Mouse (Mus musculus): ENCODE measurements at regions not wholly inside any gene's neighbourhood (a gene's known extent, or its start where the extent isn't known, plus 50 kb on each side); places are given as distances from the start of the nearest gene placed in this dataset.

- no peak for ATAC-seq
These were observed 1059.1 kb downstream of the Diaph2 start for GRCm38 (mm10) chrX:130808530-130809235.

GRCm38 (mm10) chrX:130818916-130819315, 1069.4 kb downstream of the Diaph2 start:
- Histone ChIP-seq H3K9ac (replicated peaks; ENCODE audit: low read depth, low read length) (no peak overlapping the region), H3K9me3 (ENCODE audit: control insufficient read depth, low read length) (no peaks in the 10 kb centered on the region), H3K4me3 (replicated peaks; ENCODE audit: low read length) (no peak overlapping the region), H3K4me2 (ENCODE audit: low read length) (no peak overlapping the region), H3K27ac (ENCODE audit: low read length) (no peak overlapping the region), H3K36me3 (ENCODE audit: control insufficient read depth, insufficient read depth) (no peaks in the 10 kb centered on the region), H3K4me1 (replicated peaks; ENCODE audit: control insufficient read depth, insufficient read depth, low read length) (no peaks in the 10 kb centered on the region), H3K27me3 (replicated peaks; ENCODE audit: control insufficient read depth, insufficient read depth, low read length) (no peaks in the 10 kb centered on the region)
- 89% methylated on average over 1 of the region's 1 CpGs for WGBS
- ATAC-seq = no peak

More at GRCm38 (mm10) chrX:130808530-130809235, 1059.1 kb downstream of the Diaph2 start:
- Histone ChIP-seq H3K9ac (replicated peaks; ENCODE audit: low read depth, low read length) (no peak overlapping the region), H3K36me3 (ENCODE audit: control insufficient read depth, insufficient read depth) (no peaks in the 10 kb centered on the region), H3K4me2 (ENCODE audit: low read length) (no peak overlapping the region), H3K4me3 (replicated peaks; ENCODE audit: low read length) (no peak overlapping the region), H3K27ac (ENCODE audit: low read length) (no peak overlapping the region), H3K27me3 (replicated peaks; ENCODE audit: control insufficient read depth, insufficient read depth, low read length) (no peaks in the 10 kb centered on the region), H3K4me1 (replicated peaks; ENCODE audit: control insufficient read depth, insufficient read depth, low read length) (no peaks in the 10 kb centered on the region), H3K9me3 (ENCODE audit: control insufficient read depth, low read length) (no peaks in the 10 kb centered on the region)
- 74% methylated on average over 3 of the region's 3 CpGs for WGBS

GRCm38 (mm10) chrX:130819707-130820106, 1070.2 kb downstream of the Diaph2 start:
- H3K4me1 ChIP-seq (replicated peaks; ENCODE audit: control insufficient read depth, insufficient read depth, low read length) = no peaks in the 10 kb centered on the region
- 70% methylated on average over 1 of the region's 1 CpGs for WGBS
- H3K4me2 ChIP-seq (ENCODE audit: low read length) = no peak overlapping the region
- H3K36me3 ChIP-seq (ENCODE audit: control insufficient read depth, insufficient read depth) = no peaks in the 10 kb centered on the region
- no peak overlapping the region for H3K4me3 ChIP-seq (replicated peaks; ENCODE audit: low read length)
- no peaks in the 10 kb centered on the region for H3K9me3 ChIP-seq (ENCODE audit: control insufficient read depth, low read length)
- no peaks in the 10 kb centered on the region for H3K27me3 ChIP-seq (replicated peaks; ENCODE audit: control insufficient read depth, insufficient read depth, low read length)
- ATAC-seq = peak; percentile 63; the same call in 1 of the 2 replicates
- H3K27ac ChIP-seq (ENCODE audit: low read length) = no peak overlapping the region
- no peak overlapping the region for H3K9ac ChIP-seq (replicated peaks; ENCODE audit: low read depth, low read length)

GRCm38 (mm10) chrX:130820168-130820567, 1070.6 kb downstream of the Diaph2 start:
- 29% methylated on average over 3 of the region's 3 CpGs for WGBS
- H3K27ac ChIP-seq (ENCODE audit: low read length) = no peak overlapping the region
- no peaks in the 10 kb centered on the region for H3K9me3 ChIP-seq (ENCODE audit: control insufficient read depth, low read length)
- no peak overlapping the region for H3K4me3 ChIP-seq (replicated peaks; ENCODE audit: low read length)
- peak; percentile 98 for ATAC-seq
- no peaks in the 10 kb centered on the region for H3K36me3 ChIP-seq (ENCODE audit: control insufficient read depth, insufficient read depth)
- no peaks in the 10 kb centered on the region for H3K4me1 ChIP-seq (replicated peaks; ENCODE audit: control insufficient read depth, insufficient read depth, low read length)
- no peak overlapping the region for H3K9ac ChIP-seq (replicated peaks; ENCODE audit: low read depth, low read length)
- no peak overlapping the region for H3K4me2 ChIP-seq (ENCODE audit: low read length)
- H3K27me3 ChIP-seq (replicated peaks; ENCODE audit: control insufficient read depth, insufficient read depth, low read length) = no peaks in the 10 kb centered on the region

DNA sequence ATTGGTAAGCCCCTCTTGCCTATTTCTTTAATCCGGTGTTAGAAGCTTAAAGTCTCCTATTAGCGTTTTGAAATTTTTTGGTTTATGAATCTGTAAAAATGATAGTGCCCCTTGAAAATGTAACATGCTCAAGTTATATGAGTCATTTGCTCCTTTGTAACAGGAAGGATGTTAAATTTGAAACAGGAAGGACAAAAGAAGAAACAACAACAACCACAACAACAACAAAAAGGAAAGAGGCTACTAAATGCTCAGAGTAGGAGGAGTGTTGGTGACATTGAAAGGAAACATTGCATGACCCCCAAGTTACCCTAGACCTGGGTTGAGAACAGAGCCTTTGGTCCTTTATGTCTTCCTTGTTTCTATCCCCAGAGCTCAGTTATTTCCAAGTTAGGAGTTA, 1074.4 kb downstream of the Diaph2 start:
- Histone ChIP-seq H3K27me3 (replicated peaks; ENCODE audit: control insufficient read depth, insufficient read depth, low read length) (no peaks in the 10 kb centered on the region), H3K4me2 (ENCODE audit: low read length) (no peak overlapping the region), H3K4me1 (replicated peaks; ENCODE audit: control insufficient read depth, insufficient read depth, low read length) (no peaks in the 10 kb centered on the region), H3K36me3 (ENCODE audit: control insufficient read depth, insufficient read depth) (no peaks in the 10 kb centered on the region), H3K9me3 (ENCODE audit: control insufficient read depth, low read length) (no peaks in the 10 kb centered on the region), H3K27ac (ENCODE audit: low read length) (no peak overlapping the region), H3K4me3 (replicated peaks; ENCODE audit: low read length) (no peak overlapping the region), H3K9ac (replicated peaks; ENCODE audit: low read depth, low read length) (no peak overlapping the region)
- 95% methylated on average over 2 of the region's 2 CpGs for WGBS
- ATAC-seq = no peak

DNA sequence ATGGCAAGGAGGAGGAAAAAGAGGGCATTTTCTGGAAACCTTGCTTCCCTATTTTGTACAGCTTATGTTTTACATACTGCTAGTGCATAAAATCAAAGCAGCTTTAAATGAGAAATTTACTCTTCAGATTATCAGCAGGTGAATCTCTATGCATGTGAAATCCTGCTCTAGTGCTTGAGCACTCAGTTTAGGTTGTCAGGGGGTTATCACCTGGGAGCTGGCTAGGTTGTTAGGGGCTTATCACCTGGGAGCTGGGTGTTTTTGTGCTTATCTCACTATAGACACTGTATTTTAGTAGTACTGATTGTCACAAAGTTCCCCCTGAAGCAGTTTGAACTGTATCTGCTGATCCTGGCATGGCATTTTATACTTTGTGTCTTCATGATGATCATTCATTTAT, 1086.3 kb downstream of the Diaph2 start:
- Histone ChIP-seq H3K27ac (ENCODE audit: low read length) (no peak overlapping the region), H3K4me1 (replicated peaks; ENCODE audit: control insufficient read depth, insufficient read depth, low read length) (no peaks in the 10 kb centered on the region), H3K9me3 (ENCODE audit: control insufficient read depth, low read length) (no peaks in the 10 kb centered on the region), H3K9ac (replicated peaks; ENCODE audit: low read depth, low read length) (no peak overlapping the region), H3K4me2 (ENCODE audit: low read length) (no peak overlapping the region), H3K4me3 (replicated peaks; ENCODE audit: low read length) (no peak overlapping the region), H3K36me3 (ENCODE audit: control insufficient read depth, insufficient read depth) (no peaks in the 10 kb centered on the region), H3K27me3 (replicated peaks; ENCODE audit: control insufficient read depth, insufficient read depth, low read length) (no peaks in the 10 kb centered on the region)
- no peak for ATAC-seq

- Histone ChIP-seq H3K4me2 (ENCODE audit: low read length) (no peak overlapping the region), H3K27ac (ENCODE audit: low read length) (no peak overlapping the region), H3K9ac (replicated peaks; ENCODE audit: low read depth, low read length) (no peak overlapping the region), H3K4me1 (replicated peaks; ENCODE audit: control insufficient read depth, insufficient read depth, low read length) (no peaks in the 10 kb centered on the region), H3K36me3 (ENCODE audit: control insufficient read depth, insufficient read depth) (no peaks in the 10 kb centered on the region), H3K27me3 (replicated peaks; ENCODE audit: control insufficient read depth, insufficient read depth, low read length) (no peaks in the 10 kb centered on the region), H3K9me3 (ENCODE audit: control insufficient read depth, low read length) (no peaks in the 10 kb centered on the region), H3K4me3 (replicated peaks; ENCODE audit: low read length) (no peak overlapping the region)
- WGBS = 71% methylated on average over 3 of the region's 3 CpGs
- ATAC-seq = 0 out of 2 replicates have a peak, but pooled peaks have one; percentile 55
These were observed 1093.6 kb downstream of the Diaph2 start for GRCm38 (mm10) chrX:130843141-130843540.

DNA sequence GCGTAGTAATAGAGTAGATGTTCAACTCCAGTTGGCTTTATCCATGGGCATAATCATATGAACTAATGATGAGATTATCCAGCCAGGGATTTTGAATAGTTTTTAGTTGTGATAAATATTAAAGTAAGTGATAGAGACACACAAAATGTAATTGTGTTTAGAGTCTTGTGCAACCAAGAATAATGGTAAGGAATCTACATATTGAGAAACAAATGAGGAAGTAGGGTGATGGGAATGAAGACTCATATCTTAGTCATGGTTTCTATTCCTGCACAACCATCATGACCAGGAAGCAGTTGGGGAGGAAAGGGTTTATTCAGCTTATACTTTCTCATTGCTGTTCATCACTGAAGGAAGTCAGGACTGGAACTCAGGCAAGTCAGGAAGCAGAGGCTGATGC, 1117.0 kb downstream of the Diaph2 start:
- WGBS = 83% methylated on average over 1 of the region's 1 CpGs
- no peak overlapping the region for H3K4me3 ChIP-seq (replicated peaks; ENCODE audit: low read length)

GRCm38 (mm10) chrX:130874157-130874556, 1124.6 kb downstream of the Diaph2 start:
- ATAC-seq = no peak
- 26% methylated on average over 1 of the region's 1 CpGs for WGBS
- H3K4me3 ChIP-seq (replicated peaks; ENCODE audit: low read length) = no peak overlapping the region
- H3K9ac ChIP-seq (replicated peaks; ENCODE audit: low read depth, low read length) = no peak overlapping the region
- no peaks in the 10 kb centered on the region for H3K27me3 ChIP-seq (replicated peaks; ENCODE audit: control insufficient read depth, insufficient read depth, low read length)
- no peaks in the 10 kb centered on the region for H3K9me3 ChIP-seq (ENCODE audit: control insufficient read depth, low read length)
- H3K36me3 ChIP-seq (ENCODE audit: control insufficient read depth, insufficient read depth) = no peaks in the 10 kb centered on the region
- H3K4me2 ChIP-seq (ENCODE audit: low read length) = no peak overlapping the region
- H3K4me1 ChIP-seq (replicated peaks; ENCODE audit: control insufficient read depth, insufficient read depth, low read length) = no peaks in the 10 kb centered on the region
- H3K27ac ChIP-seq (ENCODE audit: low read length) = no peak overlapping the region

More for the DNA sequence above, 1117.0 kb downstream of the Diaph2 start:
- no peak overlapping the region for H3K4me2 ChIP-seq (ENCODE audit: low read length)
- no peaks in the 10 kb centered on the region for H3K27me3 ChIP-seq (replicated peaks; ENCODE audit: control insufficient read depth, insufficient read depth, low read length)
- no peaks in the 10 kb centered on the region for H3K36me3 ChIP-seq (ENCODE audit: control insufficient read depth, insufficient read depth)
- H3K27ac ChIP-seq (ENCODE audit: low read length) = no peak overlapping the region
- ATAC-seq = no peak
- no peaks in the 10 kb centered on the region for H3K4me1 ChIP-seq (replicated peaks; ENCODE audit: control insufficient read depth, insufficient read depth, low read length)
- H3K9me3 ChIP-seq (ENCODE audit: control insufficient read depth, low read length) = no peaks in the 10 kb centered on the region
- H3K9ac ChIP-seq (replicated peaks; ENCODE audit: low read depth, low read length) = no peak overlapping the region

DNA sequence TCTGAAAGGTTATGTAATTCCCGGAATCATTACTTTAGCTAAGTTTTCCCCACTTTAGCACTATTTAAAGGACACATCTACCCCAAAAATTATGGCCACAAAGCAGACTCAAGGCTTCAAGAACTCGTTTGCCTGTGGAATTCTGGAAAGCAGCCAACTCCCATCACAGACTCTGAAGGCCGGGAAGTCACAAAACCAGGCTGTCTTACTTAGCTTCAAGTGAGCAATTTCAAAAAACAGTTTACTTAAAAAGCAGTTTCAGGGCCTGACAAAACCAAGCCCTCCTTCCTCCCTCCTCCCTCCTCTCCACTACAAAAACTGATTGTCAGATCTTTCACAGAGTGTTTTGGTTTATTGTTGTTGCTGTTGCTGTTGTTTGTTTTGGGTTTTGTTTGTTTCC, 1125.7 kb downstream of the Diaph2 start:
- H3K4me3 ChIP-seq (replicated peaks; ENCODE audit: low read length) = no peak overlapping the region
- WGBS = 32% methylated on average over 3 of the region's 3 CpGs
- no peaks in the 10 kb centered on the region for H3K36me3 ChIP-seq (ENCODE audit: control insufficient read depth, insufficient read depth)
- H3K4me1 ChIP-seq (replicated peaks; ENCODE audit: control insufficient read depth, insufficient read depth, low read length) = no peaks in the 10 kb centered on the region
- no peak overlapping the region for H3K9ac ChIP-seq (replicated peaks; ENCODE audit: low read depth, low read length)
- 0 out of 2 replicates have a peak, but pooled peaks have one; percentile 38 for ATAC-seq
- H3K9me3 ChIP-seq (ENCODE audit: control insufficient read depth, low read length) = no peaks in the 10 kb centered on the region
- H3K4me2 ChIP-seq (ENCODE audit: low read length) = no peak overlapping the region
- no peaks in the 10 kb centered on the region for H3K27me3 ChIP-seq (replicated peaks; ENCODE audit: control insufficient read depth, insufficient read depth, low read length)
- H3K27ac ChIP-seq (ENCODE audit: low read length) = no peak overlapping the region

All from forebrain, embryonic 16.5 days (tissue).